Mouse (Mus musculus): Measurements from ENCODE around the gene Wwc1.

- TF ChIP-seq POLR2A (IDR thresholded peaks at IDR 0.05; ENCODE audit: borderline replicate concordance, insufficient read depth, low read length), result no peak
- TF ChIP-seq CTCF (IDR thresholded peaks at IDR 0.05; ENCODE audit: borderline replicate concordance, insufficient read depth, low read depth, low read length), result no peak
Measured at GRCm38 (mm10) chr11:35920776-35921175, 59.6 kb downstream of the Wwc1 start.

Data from cerebellum, adult 2 months (tissue).